Mouse (Mus musculus) urinary bladder, postnatal 4 days (tissue): ENCODE results near the gene Htr1b.

Source experiments
- DNase-seq, 2 experiments: peaks; one replicate each; pipeline ENCODE4 v3.0.0; 2021 to 2022; ENCODE audit warnings: low spot score in 2 of 2

Gene Htr1b

GRCm38 (mm10) chr9:81633437-81633973 lies at the start of gene Htr1b:
Htr1b (minus strand) TSS chr9:81633828.
- DNase-seq: no peak

- no peak for DNase-seq
Observed at GRCm38 (mm10) chr9:81676716-81677115, 43.1 kb upstream of the Htr1b start.

- DNase-seq: no peak
Observed at GRCm38 (mm10) chr9:81637486-81637885, 3.9 kb upstream of the Htr1b start.

GRCm38 (mm10) chr9:81635109-81635508 lies 1.5 kb upstream of the Htr1b start:
- DNase-seq: no peak

- no peak for DNase-seq
Observed at GRCm38 (mm10) chr9:81634163-81634562, 535 bp upstream of the Htr1b start.

GRCm38 (mm10) chr9:81632736-81633436 lies 742 bp downstream of the Htr1b start:
- peak in 1 of 2 experiments; percentile 21 for DNase-seq

GRCm38 (mm10) chr9:81632191-81632735 lies 1.4 kb downstream of the Htr1b start:
- DNase-seq: no peak

GRCm38 (mm10) chr9:81631581-81632091 lies 2.0 kb downstream of the Htr1b start:
- DNase-seq: no peak

GRCm38 (mm10) chr9:81626899-81627606 lies 6.6 kb downstream of the Htr1b start:
- peak; percentile 34 to 72 for DNase-seq

GRCm38 (mm10) chr9:81625898-81626297 lies 7.7 kb downstream of the Htr1b start:
- DNase-seq: no peak

- DNase-seq: no peak
Observed at GRCm38 (mm10) chr9:81622873-81623272, 10.8 kb downstream of the Htr1b start.

GRCm38 (mm10) chr9:81611022-81611421 lies 22.6 kb downstream of the Htr1b start:
- DNase-seq: no peak
